Mouse (Mus musculus): Measurements from ENCODE around the gene Ubb.
"Not testable (repeated sequence)": the region's sequence is repeated elsewhere in the genome, so short reads cannot be mapped to it uniquely, and the experiment has no call there.

- not testable (repeated sequence) for TF ChIP-seq CTCF (IDR thresholded peaks at IDR 0.05; ENCODE audit: borderline replicate concordance, control insufficient read depth, extremely low read depth, insufficient read depth, low read length, poor library complexity); POLR2A (IDR thresholded peaks at IDR 0.05; ENCODE audit: control insufficient read depth, extremely low read depth, insufficient read depth, low read length, poor library complexity)
Measured at GRCm38 (mm10) chr11:62508365-62508764, 42.6 kb upstream of the Ubb start.
